8 mouse cellular contexts compared by ENCODE assay signal in genomic region chr1:171288328-171288727, GRCm38 (mm10). TPM values are rescaled to one million over a fixed set of nuclear protein-coding genes. Genes with fewer than 3 reads are reported as not detected.
DNase-seq lines count a peak whose midpoint lies in the region; ATAC-seq and TF ChIP-seq lines count a peak whose summit lies in the region.

No protein-coding gene starts in this region.

- 0 out of 2 replicates have a peak overlapping the region, but pooled peaks have one; percentile 0 for H3K27ac ChIP-seq in kidney, adult 2 months (ENCODE audit: insufficient read depth, low read depth, low read length)
- no peak overlapping the region for H3K27ac ChIP-seq in embryonic facial prominence, embryonic 12.5 days
- peak overlapping the region; percentile 96 for H3K27ac ChIP-seq in hindbrain, embryonic 12.5 days
- peak overlapping the region; percentile 62 for H3K27ac ChIP-seq in midbrain, embryonic 12.5 days (replicated peaks)

- ATAC-seq in embryonic facial prominence, embryonic 12.5 days (ENCODE audit: insufficient number of reproducible peaks, insufficient read depth, low FRiP score, low TSS enrichment) = no peak
- ATAC-seq in hindbrain, embryonic 12.5 days (ENCODE audit: low FRiP score) = no peak
- ATAC-seq in midbrain, embryonic 12.5 days (ENCODE audit: low FRiP score, low read depth) = no peak
- no peak for ATAC-seq in granulocyte monocyte progenitor cell, adult 5-6 weeks (replicated peaks; ENCODE audit: poor library complexity, severe bottlenecking)

- no peak overlapping the region for H3K4me3 ChIP-seq in kidney, adult 2 months (ENCODE audit: insufficient read depth, low read depth, low read length)
- H3K4me3 ChIP-seq in embryonic facial prominence, embryonic 12.5 days = peak overlapping the region; percentile 89
- H3K4me3 ChIP-seq in hindbrain, embryonic 12.5 days = no peak overlapping the region
- H3K4me3 ChIP-seq in midbrain, embryonic 12.5 days = peak overlapping the region; percentile 71

- H3K4me2 ChIP-seq in embryonic facial prominence, embryonic 12.5 days (replicated peaks) = peak overlapping the region; percentile 62
- H3K4me2 ChIP-seq in hindbrain, embryonic 12.5 days (replicated peaks) = peak overlapping the region; percentile 62
- H3K4me2 ChIP-seq in midbrain, embryonic 12.5 days (replicated peaks) = peak overlapping the region; percentile 58

- no peak overlapping the region for H3K9ac ChIP-seq in embryonic facial prominence, embryonic 12.5 days
- 0 out of 2 replicates have a peak overlapping the region, but pooled peaks have one; percentile 36 for H3K9ac ChIP-seq in hindbrain, embryonic 12.5 days
- 0 out of 2 replicates have a peak overlapping the region, but pooled peaks have one; percentile 21 for H3K9ac ChIP-seq in midbrain, embryonic 12.5 days (replicated peaks)

- TF ChIP-seq POLR2A in kidney, adult 2 months (IDR thresholded peaks at IDR 0.05; ENCODE audit: low read depth, low read length) = no peak

- no peak for TF ChIP-seq CTCF in kidney, adult 2 months (conservative IDR thresholded peaks at IDR 0.05; ENCODE audit: insufficient read depth, insufficient read length, low read depth, low read length)

- no peak for DNase-seq in kidney, adult 2 months
- DNase-seq in kidney, adult 18-20 months = no peak
- DNase-seq in spleen, adult 12 weeks (ENCODE audit: low spot score) = no peak
- DNase-seq in adrenal gland, adult 8-10 months = no peak

- H3K9me3 ChIP-seq in embryonic facial prominence, embryonic 12.5 days = no peaks in the 10 kb centered on the region
- H3K9me3 ChIP-seq in hindbrain, embryonic 12.5 days (replicated peaks) = no peaks in the 10 kb centered on the region
- no peaks in the 10 kb centered on the region for H3K9me3 ChIP-seq in midbrain, embryonic 12.5 days

- 69% methylated on average over 4 of the region's 4 CpGs for WGBS in kidney, adult 2 months
- WGBS in embryonic facial prominence, embryonic 12.5 days = 52% methylated on average over 4 of the region's 4 CpGs
- WGBS in hindbrain, embryonic 12.5 days = 69% methylated on average over 4 of the region's 4 CpGs
- WGBS in midbrain, embryonic 12.5 days = 72% methylated on average over 4 of the region's 4 CpGs

- H3K27me3 ChIP-seq in kidney, adult 2 months (replicated peaks; ENCODE audit: control insufficient read depth, insufficient read depth, low read length) = no peaks in the 10 kb centered on the region
- H3K27me3 ChIP-seq in embryonic facial prominence, embryonic 12.5 days = no peaks in the 10 kb centered on the region
- H3K27me3 ChIP-seq in hindbrain, embryonic 12.5 days = no peaks in the 10 kb centered on the region
- H3K27me3 ChIP-seq in midbrain, embryonic 12.5 days = no peaks in the 10 kb centered on the region

- no peaks in the 10 kb centered on the region for H3K36me3 ChIP-seq in kidney, adult 2 months (ENCODE audit: control insufficient read depth, insufficient read depth, low read length)
- H3K36me3 ChIP-seq in embryonic facial prominence, embryonic 12.5 days = peaks cover 48% of the 10 kb centered on the region
- peaks cover 46% of the 10 kb centered on the region for H3K36me3 ChIP-seq in hindbrain, embryonic 12.5 days
- peaks cover 49% of the 10 kb centered on the region for H3K36me3 ChIP-seq in midbrain, embryonic 12.5 days

- no peaks in the 10 kb centered on the region; the same call in 1 of the 2 replicates for H3K4me1 ChIP-seq in kidney, adult 2 months (ENCODE audit: control insufficient read depth, insufficient read depth, low read length)
- H3K4me1 ChIP-seq in embryonic facial prominence, embryonic 12.5 days = peaks cover 20% of the 10 kb centered on the region
- H3K4me1 ChIP-seq in hindbrain, embryonic 12.5 days = peaks cover 28% of the 10 kb centered on the region
- peaks cover 21% of the 10 kb centered on the region for H3K4me1 ChIP-seq in midbrain, embryonic 12.5 days

RNA-seq across cellular contexts. Expression of gene Usp21, which starts 0.5 kb away (rescaled TPM):
- 47.8 and 53.4 TPM in 2 replicates for polyA plus RNA-seq in kidney, adult 2 months (2012; rRNA removed)
- 135 and 139 TPM in 2 replicates for polyA plus RNA-seq in embryonic facial prominence, embryonic 12.5 days (2016; fragmentation: Nextera tagmentation; extraction: Ambion mirVana)
- polyA plus RNA-seq in hindbrain, embryonic 12.5 days (2016; fragmentation: Nextera tagmentation; extraction: Ambion mirVana) = 114 and 117 TPM in 2 replicates
- 113 and 119 TPM in 2 replicates for polyA plus RNA-seq in midbrain, embryonic 12.5 days (2016; fragmentation: Nextera tagmentation; extraction: Ambion mirVana)
- total RNA-seq in adrenal gland, adult 8-10 months (2022) = 10 to 100 TPM; 39.3 to 64.7 (median 52.0) TPM
- 34.7 and 37.6 TPM in 2 replicates for total RNA-seq in granulocyte monocyte progenitor cell, adult 5-6 weeks (2014; fragmentation: Nextera tagmentation)
- 20.0 and 22.8 TPM in 2 replicates for total RNA-seq in granulocyte monocyte progenitor cell, adult 5-6 weeks (2017)

RNA-seq across cellular contexts. Expression of gene Ufc1, which starts 6.5 kb away (rescaled TPM):
- polyA plus RNA-seq in kidney, adult 2 months (2012; rRNA removed) = 43.1 and 59.5 TPM in 2 replicates
- polyA plus RNA-seq in embryonic facial prominence, embryonic 12.5 days (2016; fragmentation: Nextera tagmentation; extraction: Ambion mirVana) = 102 and 105 TPM in 2 replicates
- 106 and 108 TPM in 2 replicates for polyA plus RNA-seq in hindbrain, embryonic 12.5 days (2016; fragmentation: Nextera tagmentation; extraction: Ambion mirVana)
- polyA plus RNA-seq in midbrain, embryonic 12.5 days (2016; fragmentation: Nextera tagmentation; extraction: Ambion mirVana) = 106 TPM in 2 replicates
- 100 to 1,000 TPM; 179 to 200 (median 194) TPM for total RNA-seq in adrenal gland, adult 8-10 months (2022)
- total RNA-seq in granulocyte monocyte progenitor cell, adult 5-6 weeks (2014; fragmentation: Nextera tagmentation) = 142 and 143 TPM in 2 replicates
- 108 and 113 TPM in 2 replicates for total RNA-seq in granulocyte monocyte progenitor cell, adult 5-6 weeks (2017)

RNA-seq across cellular contexts. Expression of gene Ppox, which starts 7.3 kb away (rescaled TPM):
- polyA plus RNA-seq in kidney, adult 2 months (2012; rRNA removed) = 51.5 and 63.2 TPM in 2 replicates
- 75.4 and 79.1 TPM in 2 replicates for polyA plus RNA-seq in embryonic facial prominence, embryonic 12.5 days (2016; fragmentation: Nextera tagmentation; extraction: Ambion mirVana)
- 60.5 and 60.9 TPM in 2 replicates for polyA plus RNA-seq in hindbrain, embryonic 12.5 days (2016; fragmentation: Nextera tagmentation; extraction: Ambion mirVana)
- 61.4 and 61.5 TPM in 2 replicates for polyA plus RNA-seq in midbrain, embryonic 12.5 days (2016; fragmentation: Nextera tagmentation; extraction: Ambion mirVana)
- 10 to 100 TPM; 39.7 to 86.2 (median 65.6) TPM for total RNA-seq in adrenal gland, adult 8-10 months (2022)
- 22.5 and 37.6 TPM in 2 replicates for total RNA-seq in granulocyte monocyte progenitor cell, adult 5-6 weeks (2014; fragmentation: Nextera tagmentation)
- total RNA-seq in granulocyte monocyte progenitor cell, adult 5-6 weeks (2017) = 16.8 and 25.3 TPM in 2 replicates

RNA-seq across cellular contexts. Expression of gene B4galt3, which starts 18.2 kb away (rescaled TPM):
- polyA plus RNA-seq in kidney, adult 2 months (2012; rRNA removed) = 58.9 and 67.7 TPM in 2 replicates
- polyA plus RNA-seq in embryonic facial prominence, embryonic 12.5 days (2016; fragmentation: Nextera tagmentation; extraction: Ambion mirVana) = 86.0 and 89.3 TPM in 2 replicates
- 83.6 and 85.6 TPM in 2 replicates for polyA plus RNA-seq in hindbrain, embryonic 12.5 days (2016; fragmentation: Nextera tagmentation; extraction: Ambion mirVana)
- 72.1 and 80.6 TPM in 2 replicates for polyA plus RNA-seq in midbrain, embryonic 12.5 days (2016; fragmentation: Nextera tagmentation; extraction: Ambion mirVana)
- 10 to 100 TPM; 28.5 to 44.8 (median 43.0) TPM for total RNA-seq in adrenal gland, adult 8-10 months (2022)
- 24.7 and 25.6 TPM in 2 replicates for total RNA-seq in granulocyte monocyte progenitor cell, adult 5-6 weeks (2014; fragmentation: Nextera tagmentation)
- total RNA-seq in granulocyte monocyte progenitor cell, adult 5-6 weeks (2017) = 14.7 and 19.0 TPM in 2 replicates

RNA-seq across cellular contexts. Expression of gene Ndufs2, which starts 37.1 kb away (rescaled TPM):
- polyA plus RNA-seq in kidney, adult 2 months (2012; rRNA removed) = 374 and 559 TPM in 2 replicates
- 236 and 243 TPM in 2 replicates for polyA plus RNA-seq in embryonic facial prominence, embryonic 12.5 days (2016; fragmentation: Nextera tagmentation; extraction: Ambion mirVana)
- 209 and 227 TPM in 2 replicates for polyA plus RNA-seq in hindbrain, embryonic 12.5 days (2016; fragmentation: Nextera tagmentation; extraction: Ambion mirVana)
- polyA plus RNA-seq in midbrain, embryonic 12.5 days (2016; fragmentation: Nextera tagmentation; extraction: Ambion mirVana) = 224 and 226 TPM in 2 replicates
- 100 to 1,000 TPM; 609 to 713 (median 672) TPM for total RNA-seq in adrenal gland, adult 8-10 months (2022)
- 270 and 271 TPM in 2 replicates for total RNA-seq in granulocyte monocyte progenitor cell, adult 5-6 weeks (2014; fragmentation: Nextera tagmentation)
- total RNA-seq in granulocyte monocyte progenitor cell, adult 5-6 weeks (2017) = 358 and 391 TPM in 2 replicates

Comparison
In these comparisons a context has a peak if more than half of its experiments do, and no peak if none do; other contexts are left out.
1. H3K4me3 ChIP-seq: peak in embryonic facial prominence, embryonic 12.5 days (single experiment) and midbrain, embryonic 12.5 days (single experiment); none in kidney, adult 2 months (single experiment) and hindbrain, embryonic 12.5 days (single experiment).
2. Peak in every context shown above with its lines, with median percentiles within 50 percentile points of each other: H3K4me2 ChIP-seq.